Mouse (Mus musculus) Patski (cell line): Measurements from ENCODE around the gene Irgc1. TPM values are rescaled to one million over a fixed set of nuclear protein-coding genes. Genes with fewer than 3 reads are reported as not detected.
A peak's percentile ranks its signal among the peaks of the same experiment; 100 is the strongest.
"Not testable (repeated sequence)": the region's sequence is repeated elsewhere in the genome, so short reads cannot be mapped to it uniquely, and the experiment has no call there.

Source experiments
- ATAC-seq: fragments of 100-300 bp; one replicate; pipeline ENCODE4 v1.8.0; 2021
- CTCF ChIA-PET: fragments of 350-600 bp; sonication (Branson Sonifier 250); formaldehyde crosslinking; loops from one replicate; lab custom pipeline; 2022; ENCODE audit warnings: inconsistent platforms; lab: Charles Lee
- POLR2A ChIA-PET: fragments of 350-600 bp; sonication (Branson Sonifier 250); formaldehyde crosslinking; loops from one replicate; lab custom pipeline; 2022; ENCODE audit warnings: antibody characterized with exemption, inconsistent platforms; lab: Charles Lee
- DNase-seq: peaks from one replicate; pipeline ENCODE4 v3.0.0-alpha.2; 2011; ENCODE audit warnings: low read depth, low spot score
- H3K27me3 ChIP-seq: fragments of 371-371 bp; one replicate; pipeline ENCODE4 v1.5.1; 2021
- CTCF ChIP-seq: fragments of 100-300 bp; IDR thresholded peaks from one replicate; pipeline ENCODE4 v1.5.1; 2021
- in situ Hi-C: fragments of 300-500 bp; cut with MboI; formaldehyde crosslinking; loops from 3 replicates; pipeline ENCODE4 v1.11.1; 2018; ENCODE audit warnings: low pct_unique_long_range_greater_than_20kb, mixed read lengths
- polyA plus RNA-seq: library from polyadenylated mRNA; unstranded; gene quantifications from one replicate; pipeline ENCODE4 v1.2.3, GENCODE M21; 2021

The Irgc1 gene
- polyA plus RNA-seq, 1 experiment from 2014 or later: not detected

GRCm38 (mm10) chr7:24406528-24407344, 45.4 kb downstream of the Irgc1 start:
- POLR2A ChIA-PET: interaction anchor here (1.5 kb wide), 1 partner anchor 42 kb away, joined by 3 read pairs; no protein-coding TSS in a partner anchor
- TF ChIP-seq CTCF: no peak
- in situ Hi-C loops: loop anchor here (5.0 kb wide), 1 partner anchor 39 kb away; no protein-coding TSS in a partner anchor
- DNase-seq (no peak), ATAC-seq (peak; percentile 41)
- CTCF ChIA-PET: interaction anchor here (0.8 to 3.9 kb wide), 10 partner anchors 11 to 67 kb away, joined by 3 to 22 read pairs (median 4); no protein-coding TSS in a partner anchor
- no peaks in the 10 kb centered on the region for H3K27me3 ChIP-seq

- ATAC-seq: no peak
- CTCF ChIA-PET: interaction anchor here (2.8 to 3.9 kb wide), 2 partner anchors 21 to 41 kb away, joined by 15 to 22 read pairs; no protein-coding TSS in a partner anchor
- in situ Hi-C loops: loop anchor here (5.0 kb wide), 1 partner anchor 38 kb away; no protein-coding TSS in a partner anchor
- no peak for DNase-seq
- TF ChIP-seq CTCF: no peak
- POLR2A ChIA-PET: interaction anchor here (1.5 kb wide), 1 partner anchor 40 kb away, joined by 3 read pairs; no protein-coding TSS in a partner anchor
- no peaks in the 10 kb centered on the region for H3K27me3 ChIP-seq
These were observed 46.4 kb downstream of the Irgc1 start for GRCm38 (mm10) chr7:24405649-24406048.

- no peak for TF ChIP-seq CTCF
- in situ Hi-C loops: no loop called here
- DNase-seq (no peak), ATAC-seq (no peak)
- no peaks in the 10 kb centered on the region for H3K27me3 ChIP-seq
- ChIA-PET CTCF (interaction anchor here (0.9 to 1.2 kb wide), 2 partner anchors 39 to 40 kb away, joined by 3 read pairs; no protein-coding TSS in a partner anchor), POLR2A (no interaction called here)
These were observed 49.2 kb downstream of the Irgc1 start for GRCm38 (mm10) chr7:24402851-24403250.

GRCm38 (mm10) chr7:24400489-24400888, 51.6 kb downstream of the Irgc1 start:
- ChIA-PET POLR2A (interaction anchor here (1.0 to 2.4 kb wide), 3 partner anchors 13 to 36 kb away, joined by 3 to 8 read pairs (median 3); no protein-coding TSS in a partner anchor), CTCF (interaction anchor here (1.0 kb wide), 1 partner anchor 13 kb away, joined by 3 read pairs; no protein-coding TSS in a partner anchor)
- DNase-seq, ATAC-seq, in situ Hi-C loops, H3K27me3 ChIP-seq: not testable (repeated sequence)

- ChIA-PET POLR2A (interaction anchor here (0.6 to 2.4 kb wide), 3 partner anchors 24 to 58 kb away, joined by 3 to 8 read pairs (median 5); no protein-coding TSS in a partner anchor), CTCF (interaction anchor here (1.0 to 1.5 kb wide), 2 partner anchors 15 to 35 kb away, joined by 3 to 4 read pairs; no protein-coding TSS in a partner anchor)
- DNase-seq (no peak), ATAC-seq (no peak)
- no peaks in the 10 kb centered on the region for H3K27me3 ChIP-seq
- in situ Hi-C loops: no loop called here
- no peak for TF ChIP-seq CTCF
These were observed 52.0 kb downstream of the Irgc1 start for GRCm38 (mm10) chr7:24400082-24400452.

GRCm38 (mm10) chr7:24399256-24400081, 52.6 kb downstream of the Irgc1 start, which contains the start of gene Smg9:
Gene Smg9, plus strand, starts transcription at chr7:24399619.
- no peak for TF ChIP-seq CTCF
- ATAC-seq (peak; percentile 96), DNase-seq (peak; percentile 89)
- in situ Hi-C loops: no loop called here
- CTCF ChIA-PET: interaction anchor here (1.0 to 1.5 kb wide), 3 partner anchors 9 to 34 kb away, joined by 3 to 4 read pairs (median 4); no protein-coding TSS in a partner anchor
- POLR2A ChIA-PET: interaction anchor here (0.6 to 2.4 kb wide), 5 partner anchors 13 to 101 kb away, joined by 3 to 8 read pairs (median 4); no protein-coding TSS in a partner anchor
- H3K27me3 ChIP-seq: no peaks in the 10 kb centered on the region

- H3K27me3 ChIP-seq: no peaks in the 10 kb centered on the region
- in situ Hi-C loops: no loop called here
These were observed 53.7 kb downstream of the Irgc1 start for GRCm38 (mm10) chr7:24398364-24398913.

GRCm38 (mm10) chr7:24396832-24397231, 55.3 kb downstream of the Irgc1 start:
- in situ Hi-C loops: no loop called here
- DNase-seq: no peak
- no peak for TF ChIP-seq CTCF
- no peak for ATAC-seq
- H3K27me3 ChIP-seq: no peaks in the 10 kb centered on the region
- ChIA-PET CTCF (interaction anchor here (2.8 kb wide), 1 partner anchor 12 kb away, joined by 10 read pairs; no protein-coding TSS in a partner anchor), POLR2A (interaction anchor here (0.8 kb wide), 1 partner anchor 9 kb away, joined by 3 read pairs; no protein-coding TSS in a partner anchor)

More at GRCm38 (mm10) chr7:24398364-24398913, 53.7 kb downstream of the Irgc1 start:
- no peak for TF ChIP-seq CTCF
- ChIA-PET CTCF (interaction anchor here (1.3 to 1.5 kb wide), 2 partner anchors 8 to 14 kb away, joined by 4 read pairs; no protein-coding TSS in a partner anchor), POLR2A (interaction anchor here (0.6 to 1.3 kb wide), 3 partner anchors 33 to 212 kb away, joined by 3 to 4 read pairs (median 3); no protein-coding TSS in a partner anchor)
- DNase-seq (no peak), ATAC-seq (no peak)

- in situ Hi-C loops: no loop called here
- H3K27me3 ChIP-seq: no peaks in the 10 kb centered on the region
- no peak for TF ChIP-seq CTCF
- DNase-seq (no peak), ATAC-seq (no peak)
- CTCF ChIA-PET: interaction anchor here (2.8 kb wide), 1 partner anchor 10 kb away, joined by 10 read pairs; no protein-coding TSS in a partner anchor
- POLR2A ChIA-PET: no interaction called here
These were observed 57.5 kb downstream of the Irgc1 start for GRCm38 (mm10) chr7:24394475-24395161.
